Mouse (Mus musculus) adrenal gland, postnatal 0 days (tissue): ENCODE data around the gene Runx3. TPM values are rescaled to one million over a fixed set of nuclear protein-coding genes. Genes with fewer than 3 reads are reported as not detected.

Source experiments
- polyA plus RNA-seq: library from polyadenylated mRNA; unstranded; fragments of >200 nt; fragmentation: Nextera tagmentation; extraction: Ambion mirVana; gene quantifications from 2 replicates; pipeline ENCODE4 v1.2.1, GENCODE M21; 2015

Gene Runx3
- 0.14 and 0.38 TPM in 2 replicates for polyA plus RNA-seq

GRCm38 (mm10) chr4:135120342-135121100 lies at the start of gene Runx3:
Gene Runx3, plus strand, starts transcription at chr4:135120652.

Other genes starting within 250 kb of the Runx3 start
- 439 and 550 TPM in 2 replicates for gene Tmem50a, start 205.6 kb upstream of the Runx3 start, polyA plus RNA-seq
- gene Rsrp1, start 197.1 kb upstream of the Runx3 start, polyA plus RNA-seq: 200 and 350 TPM in 2 replicates
- gene Syf2, start 189.8 kb upstream of the Runx3 start, polyA plus RNA-seq: 135 and 146 TPM in 2 replicates
- gene Clic4, start 152.2 kb downstream of the Runx3 start, polyA plus RNA-seq: 51.3 and 62.1 TPM in 2 replicates
- 102 and 153 TPM in 2 replicates for gene Srrm1, start 232.7 kb downstream of the Runx3 start, polyA plus RNA-seq